ENCODE assay signal across 10 mouse cellular contexts in genomic region chr6:112108651-112109050, GRCm38 (mm10).
DNase-seq lines count a peak whose midpoint lies in the region; ATAC-seq lines count a peak whose summit lies in the region.
"Had no signal": no experiment of that assay in that cellular context is flagged by ENCODE, and none has a peak within 500 bp of the region (broad histone marks: within the 10 kb centered on the region; RNA-seq: fewer than 3 reads in every experiment).

No protein-coding gene starts in this region.

- peak; percentile 83 for DNase-seq in forebrain, embryonic 14.5 days (ENCODE audit: low spot score)
- DNase-seq in forebrain, embryonic 10.5 days (ENCODE audit: extremely low spot score, low spot score) = no peak
- DNase-seq in cerebellum, postnatal 14 days = peak; percentile 50 to 67
- peak; percentile 22 to 51 for DNase-seq in layer of hippocampus, postnatal 10 days (ENCODE audit: low spot score in 2 of 2)
- DNase-seq in right cerebral cortex, adult 2 months (ENCODE audit: low spot score in 2 of 2) = peak; percentile 66 to 74
- no peak for DNase-seq in kidney, postnatal 10 days
- DNase-seq in adrenal gland, postnatal 14 days = no peak
- DNase-seq in gastrocnemius, postnatal 14 days = no peak

- WGBS in forebrain, embryonic 14.5 days = 71% methylated on average over 13 of the region's 13 CpGs
- 95% methylated on average over 13 of the region's 13 CpGs for WGBS in forebrain, embryonic 10.5 days

- H3K4me2 ChIP-seq in forebrain, embryonic 14.5 days (ENCODE audit: low read length) = no peak overlapping the region

- H3K4me1 ChIP-seq in forebrain, embryonic 14.5 days (ENCODE audit: control insufficient read depth, insufficient read depth, low read length) = no peaks in the 10 kb centered on the region
- H3K4me1 ChIP-seq in forebrain, embryonic 10.5 days = no peaks in the 10 kb centered on the region

- H3K27ac ChIP-seq in forebrain, embryonic 14.5 days (ENCODE audit: low read depth, low read length) = no peak overlapping the region
- no peak overlapping the region for H3K27ac ChIP-seq in forebrain, embryonic 10.5 days
- H3K27ac ChIP-seq: liver, embryonic 14.5 days had no signal

- no peaks in the 10 kb centered on the region for H3K9me3 ChIP-seq in forebrain, embryonic 14.5 days (replicated peaks; ENCODE audit: control insufficient read depth, low read length)
- H3K9me3 ChIP-seq in forebrain, embryonic 10.5 days = no peaks in the 10 kb centered on the region

- H3K36me3 ChIP-seq in forebrain, embryonic 14.5 days (ENCODE audit: control insufficient read depth, insufficient read depth, low read length) = no peaks in the 10 kb centered on the region
- H3K36me3 ChIP-seq in forebrain, embryonic 10.5 days (replicated peaks) = no peaks in the 10 kb centered on the region

- peak; percentile 73 for ATAC-seq in forebrain, embryonic 14.5 days

- intact Hi-C loops in gastrocnemius, postnatal 14 days (cut with DNase I; ENCODE audit: low total_unique reads) = no loop called here

- no peaks in the 10 kb centered on the region for H3K27me3 ChIP-seq in forebrain, embryonic 14.5 days (replicated peaks; ENCODE audit: control insufficient read depth, insufficient read depth, low read length)
- H3K27me3 ChIP-seq in forebrain, embryonic 10.5 days (ENCODE audit: poor library complexity, severe bottlenecking) = no peaks in the 10 kb centered on the region

- H3K9ac ChIP-seq in forebrain, embryonic 14.5 days (ENCODE audit: low read length) = no peak overlapping the region
- H3K9ac ChIP-seq: liver, embryonic 14.5 days had no signal

- H3K4me3 ChIP-seq in forebrain, embryonic 14.5 days (ENCODE audit: low read depth, low read length) = no peak overlapping the region
- no peak overlapping the region for H3K4me3 ChIP-seq in forebrain, embryonic 10.5 days
- H3K4me3 ChIP-seq: myocyte had no signal

Comparison
In these comparisons a context has a peak if more than half of its experiments do, and no peak if none do; other contexts are left out.
1. DNase-seq: peak in forebrain, embryonic 14.5 days (single experiment), cerebellum, postnatal 14 days (2 of 2), layer of hippocampus, postnatal 10 days (2 of 2) and right cerebral cortex, adult 2 months (2 of 2); none in forebrain, embryonic 10.5 days (single experiment), kidney, postnatal 10 days (single experiment), adrenal gland, postnatal 14 days (single experiment) and gastrocnemius, postnatal 14 days (single experiment).